Mouse (Mus musculus): ENCODE data around the gene Rbbp6.

The Rbbp6 gene

DNA sequence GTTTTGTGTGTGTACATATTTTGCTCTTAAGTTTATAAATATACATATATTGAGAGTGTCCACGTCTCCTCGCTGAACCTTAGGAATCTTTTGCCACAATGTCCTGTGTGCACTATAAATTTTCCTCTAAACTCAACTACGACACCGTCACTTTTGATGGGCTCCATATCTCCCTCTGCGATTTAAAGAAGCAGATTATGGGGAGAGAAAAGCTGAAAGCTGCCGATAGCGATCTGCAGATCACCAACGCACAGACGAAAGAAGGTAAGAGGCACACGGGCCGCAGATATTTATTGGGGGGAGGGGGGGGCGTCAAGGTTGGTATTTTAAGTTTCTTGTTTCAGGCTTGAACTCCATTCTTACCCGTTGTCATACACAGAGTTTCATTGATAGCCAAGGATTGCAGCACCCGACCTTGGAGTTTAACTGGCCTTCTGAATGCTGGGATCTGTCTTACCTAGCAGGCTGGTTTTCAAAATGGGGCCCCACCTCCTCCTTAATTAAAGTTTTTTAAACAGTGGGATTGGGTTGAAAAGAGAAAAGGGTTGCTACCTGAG is 5.5 kb downstream of the Rbbp6 start:
- DNase-seq (ENCODE audit: extremely low spot score, low read depth, low spot score) = no peak

DNA sequence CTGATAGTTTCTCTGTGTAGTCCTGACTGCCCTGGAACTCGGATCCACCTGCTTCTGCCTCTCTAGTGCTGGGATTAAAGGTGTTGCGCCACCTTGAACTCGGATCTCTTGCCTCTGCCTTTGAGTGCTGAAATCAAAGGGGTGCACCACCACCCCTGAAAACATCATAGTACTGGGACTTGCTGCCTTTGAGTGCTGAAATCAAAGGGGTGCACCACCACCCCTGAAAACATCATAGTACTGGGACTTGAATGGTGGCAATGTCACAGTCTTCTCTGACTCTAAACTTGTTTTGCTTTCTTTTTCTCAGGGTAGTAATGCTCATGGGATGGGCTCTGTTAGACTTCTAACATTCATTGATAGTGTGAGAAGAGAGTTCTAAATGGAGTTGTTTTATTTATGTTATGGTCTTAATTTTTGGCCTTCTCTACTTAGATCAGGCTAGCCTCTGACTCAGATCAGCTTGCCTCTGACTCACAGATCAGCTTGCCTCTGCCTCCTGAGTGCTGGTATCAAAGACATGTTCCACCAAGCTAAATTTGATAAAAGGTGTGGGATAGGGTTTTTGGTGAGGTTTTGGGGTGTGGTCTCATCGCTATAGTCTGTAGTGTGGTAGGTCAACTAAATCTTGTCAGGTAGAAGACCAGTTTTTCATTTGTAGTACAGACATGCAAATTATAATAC is 6.7 kb downstream of the Rbbp6 start:
- no peak for DNase-seq (ENCODE audit: extremely low spot score, low read depth, low spot score)

DNA sequence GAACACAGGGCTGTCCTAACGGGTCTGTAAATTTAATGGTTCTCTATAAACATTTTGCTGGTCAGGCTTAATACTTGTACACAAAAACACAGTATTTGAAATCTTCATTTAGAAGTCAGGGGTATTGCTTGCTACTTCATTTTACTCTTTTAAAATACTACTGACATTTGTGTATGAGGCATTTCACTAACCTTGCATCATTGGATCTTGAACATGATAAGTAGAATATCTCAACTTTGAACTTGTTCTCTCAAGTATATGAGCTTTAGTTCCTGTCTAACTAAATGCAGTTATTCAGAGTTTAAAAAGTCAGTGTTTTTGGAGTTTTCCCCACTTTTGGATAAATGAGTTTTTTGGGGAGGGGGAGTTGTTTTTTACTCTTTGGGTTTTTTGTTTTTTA is 14.0 kb downstream of the Rbbp6 start:
- no peak for DNase-seq (ENCODE audit: extremely low spot score, low read depth, low spot score)

DNA sequence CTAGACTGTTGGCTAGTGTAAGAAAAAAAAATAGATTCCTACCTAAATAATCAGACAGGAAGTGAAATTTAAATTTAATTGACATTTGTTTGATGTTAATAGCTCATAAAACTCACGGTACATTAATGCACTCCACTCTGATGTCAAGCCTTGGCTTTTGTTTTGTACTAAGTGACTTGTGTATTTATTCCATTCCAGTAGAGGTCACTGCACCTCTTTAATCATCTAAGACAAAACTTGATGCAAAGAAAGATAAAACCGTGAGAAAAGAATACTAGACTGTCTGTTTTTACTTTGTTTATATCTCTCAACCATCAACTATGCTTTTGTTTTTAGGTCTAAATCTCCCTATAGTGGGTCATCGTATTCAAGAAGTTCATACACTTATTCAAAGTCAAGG is 32.7 kb downstream of the Rbbp6 start:
- no peak for DNase-seq (ENCODE audit: extremely low spot score, low read depth, low spot score)

DNA sequence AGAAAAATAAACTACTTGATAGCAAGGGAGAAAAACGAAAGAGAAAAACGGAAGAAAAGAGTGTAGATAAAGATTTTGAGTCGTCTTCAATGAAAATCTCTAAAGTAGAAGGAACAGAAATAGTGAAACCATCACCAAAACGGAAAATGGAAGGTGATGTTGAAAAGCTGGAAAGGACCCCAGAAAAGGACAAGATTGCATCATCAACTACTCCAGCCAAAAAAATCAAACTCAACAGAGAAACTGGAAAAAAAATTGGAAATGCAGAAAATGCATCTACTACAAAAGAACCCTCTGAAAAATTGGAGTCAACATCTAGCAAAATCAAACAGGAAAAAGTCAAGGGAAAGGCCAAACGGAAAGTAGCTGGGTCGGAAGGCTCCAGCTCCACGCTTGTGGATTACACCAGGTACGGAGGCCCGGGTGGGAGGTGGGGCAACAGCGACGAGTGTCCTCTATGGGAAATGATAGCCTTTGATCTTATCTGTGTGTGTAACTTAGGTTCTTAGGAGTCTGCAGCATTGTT is 34.4 kb downstream of the Rbbp6 start:
- DNase-seq (ENCODE audit: extremely low spot score, low read depth, low spot score) = no peak

DNA sequence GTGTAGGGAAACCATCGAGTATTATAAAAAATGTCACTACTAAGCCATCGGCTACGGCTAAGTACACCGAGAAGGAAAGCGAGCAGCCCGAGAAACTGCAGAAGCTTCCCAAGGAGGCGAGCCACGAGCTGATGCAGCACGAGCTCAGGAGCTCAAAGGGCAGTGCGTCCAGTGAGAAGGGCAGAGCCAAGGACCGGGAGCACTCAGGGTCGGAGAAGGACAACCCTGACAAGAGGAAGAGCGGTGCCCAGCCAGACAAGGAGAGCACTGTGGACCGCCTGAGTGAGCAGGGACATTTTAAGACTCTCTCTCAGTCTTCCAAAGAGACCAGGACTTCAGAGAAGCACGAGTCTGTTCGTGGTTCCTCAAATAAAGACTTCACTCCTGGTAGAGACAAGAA is 35.3 kb downstream of the Rbbp6 start:
- DNase-seq (ENCODE audit: extremely low spot score, low read depth, low spot score) = no peak

DNA sequence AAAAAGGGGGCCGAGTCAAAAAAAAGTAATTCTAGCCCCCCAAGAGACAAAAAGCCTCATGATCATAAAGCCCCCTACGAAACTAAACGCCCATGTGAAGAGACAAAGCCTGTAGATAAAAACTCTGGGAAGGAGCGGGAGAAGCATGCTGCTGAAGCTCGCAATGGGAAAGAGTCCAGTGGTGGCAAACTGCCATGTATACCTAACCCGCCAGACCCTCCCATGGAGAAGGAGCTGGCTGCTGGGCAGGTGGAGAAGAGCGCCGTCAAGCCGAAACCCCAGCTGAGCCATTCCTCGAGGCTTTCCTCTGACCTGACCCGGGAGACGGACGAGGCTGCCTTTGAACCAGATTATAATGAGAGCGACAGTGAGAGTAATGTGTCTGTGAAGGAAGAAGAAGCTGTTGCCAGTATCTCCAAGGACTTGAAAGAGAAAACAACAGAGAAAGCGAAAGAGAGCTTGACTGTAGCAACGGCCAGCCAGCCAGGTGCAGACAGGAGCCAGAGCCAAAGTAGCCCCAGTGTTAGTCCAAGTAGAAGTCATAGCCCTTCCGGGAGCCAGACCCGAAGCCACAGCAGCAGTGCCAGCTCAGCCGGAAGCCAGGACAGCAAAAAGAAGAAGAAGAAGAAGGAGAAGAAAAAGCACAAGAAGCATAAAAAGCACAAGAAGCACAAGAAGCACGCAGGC is 36.0 kb downstream of the Rbbp6 start:
- no peak for DNase-seq (ENCODE audit: extremely low spot score, low read depth, low spot score)

DNA sequence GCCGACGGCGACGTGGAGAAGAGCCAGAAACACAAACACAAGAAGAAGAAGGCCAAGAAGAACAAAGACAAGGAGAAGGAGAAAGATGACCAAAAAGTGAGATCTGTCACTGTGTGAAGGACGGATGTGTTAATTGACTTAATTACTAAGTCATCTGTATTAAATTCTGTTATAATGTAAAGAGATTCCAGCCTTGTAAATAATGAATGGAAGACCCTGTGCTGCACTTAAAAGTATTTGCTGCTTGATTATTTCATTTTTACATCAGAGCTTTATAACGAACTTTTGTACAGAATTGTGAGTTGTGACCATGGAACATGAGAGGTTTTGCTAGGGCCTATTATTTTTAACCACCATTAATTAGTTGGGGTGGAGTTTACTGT is 36.5 kb downstream of the Rbbp6 start:
- no peak for DNase-seq (ENCODE audit: extremely low spot score, low read depth, low spot score)

DNA sequence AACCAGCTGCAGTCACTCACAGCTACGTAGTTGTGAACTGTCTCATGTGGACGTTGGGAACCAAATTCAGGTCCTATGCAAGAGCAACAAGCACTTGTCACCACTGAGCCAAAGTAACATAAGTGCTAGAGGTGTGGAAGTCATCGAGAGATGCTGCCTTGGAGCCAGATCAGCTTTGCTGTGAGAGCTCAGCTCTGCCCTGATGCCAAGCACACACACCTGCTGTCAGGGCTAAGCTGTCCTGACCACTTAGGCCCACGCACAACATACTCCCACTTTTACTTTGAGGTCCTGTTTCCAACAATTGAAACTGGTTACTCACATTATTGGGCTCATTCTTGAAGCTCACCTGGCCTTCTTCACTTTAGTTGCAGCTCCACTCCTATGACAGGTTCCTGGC is 37.7 kb downstream of the Rbbp6 start:
- DNase-seq (ENCODE audit: extremely low spot score, low read depth, low spot score) = no peak

DNA sequence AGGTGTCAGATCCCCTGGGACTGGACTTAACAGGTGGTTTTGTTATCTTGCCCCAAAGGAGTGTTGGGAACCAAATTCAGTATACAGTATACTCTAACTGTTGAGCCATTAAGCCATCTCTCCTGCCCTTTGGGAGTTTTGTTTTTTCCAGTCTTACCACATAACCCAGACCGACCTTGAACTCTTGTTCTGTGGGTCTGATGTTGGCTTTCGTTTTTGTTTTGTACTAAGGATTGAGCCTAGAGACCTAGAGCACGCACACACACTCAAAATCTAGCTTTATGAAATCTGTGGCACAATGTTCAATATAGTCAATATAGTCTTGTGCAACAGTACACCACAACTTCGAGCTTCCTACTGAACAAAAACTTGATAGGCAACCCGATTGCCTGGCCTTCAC is 39.0 kb downstream of the Rbbp6 start:
- no peak for DNase-seq (ENCODE audit: extremely low spot score, low read depth, low spot score)

DNA sequence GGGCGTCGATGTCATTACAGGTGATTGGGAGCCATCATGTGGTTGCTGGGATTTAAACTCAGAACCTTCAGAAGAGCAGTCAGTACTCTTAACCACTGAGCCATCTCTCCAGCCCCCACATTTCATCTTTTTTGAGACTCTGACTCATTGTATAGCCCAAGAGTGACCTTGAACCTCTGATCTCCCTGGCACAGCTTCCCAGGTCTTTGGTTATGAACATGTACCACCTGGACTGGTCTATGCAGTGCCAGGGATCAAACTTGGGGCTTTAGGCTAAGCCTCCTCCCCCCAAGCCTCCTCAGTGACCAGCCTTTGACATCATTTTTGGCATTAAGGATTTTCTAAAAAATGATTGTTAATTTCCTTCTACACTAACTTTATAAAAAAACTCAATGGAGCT is 40.8 kb downstream of the Rbbp6 start:
- no peak for DNase-seq (ENCODE audit: extremely low spot score, low read depth, low spot score)

DNA sequence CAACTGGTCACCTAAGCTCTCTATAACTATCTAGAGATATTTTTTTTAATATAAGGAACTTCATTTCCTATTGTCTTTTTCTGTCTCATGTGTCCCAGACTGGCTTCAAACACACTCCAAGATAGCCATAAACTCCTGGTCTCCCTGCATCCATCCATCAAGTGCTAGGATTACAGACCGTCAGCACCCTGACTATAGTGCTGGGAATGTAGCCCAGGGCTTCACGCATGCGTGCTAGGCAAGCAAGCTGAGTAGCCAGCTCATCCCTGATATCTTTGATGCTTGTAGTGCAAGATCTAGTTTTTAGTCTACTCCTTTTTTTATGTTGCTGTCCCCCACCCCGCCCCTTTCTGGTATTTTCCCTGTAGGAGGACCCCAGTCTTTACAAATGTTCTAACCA is 42.3 kb downstream of the Rbbp6 start:
- no peak for DNase-seq (ENCODE audit: extremely low spot score, low read depth, low spot score)

DNA sequence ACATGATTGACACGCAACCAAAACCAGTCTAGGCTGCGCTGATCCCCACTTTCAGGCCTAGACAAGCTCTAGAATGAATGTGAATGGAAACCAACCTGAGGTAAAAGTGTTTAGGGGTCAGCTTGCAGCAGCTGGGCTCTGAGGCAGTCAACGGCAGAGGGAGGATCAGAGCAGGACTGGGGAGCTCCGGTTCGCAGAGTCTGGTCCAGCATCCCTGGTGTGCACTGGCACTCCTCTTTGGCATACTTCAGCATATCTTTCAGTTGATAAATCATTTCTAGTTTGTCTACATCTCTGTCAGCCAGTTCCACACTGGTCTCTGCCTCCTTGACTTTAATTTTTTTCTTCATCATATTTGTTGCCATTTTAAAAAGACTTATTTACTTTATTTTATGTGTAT is 48.0 kb downstream of the Rbbp6 start:
- DNase-seq (ENCODE audit: extremely low spot score, low read depth, low spot score) = no peak

DNA sequence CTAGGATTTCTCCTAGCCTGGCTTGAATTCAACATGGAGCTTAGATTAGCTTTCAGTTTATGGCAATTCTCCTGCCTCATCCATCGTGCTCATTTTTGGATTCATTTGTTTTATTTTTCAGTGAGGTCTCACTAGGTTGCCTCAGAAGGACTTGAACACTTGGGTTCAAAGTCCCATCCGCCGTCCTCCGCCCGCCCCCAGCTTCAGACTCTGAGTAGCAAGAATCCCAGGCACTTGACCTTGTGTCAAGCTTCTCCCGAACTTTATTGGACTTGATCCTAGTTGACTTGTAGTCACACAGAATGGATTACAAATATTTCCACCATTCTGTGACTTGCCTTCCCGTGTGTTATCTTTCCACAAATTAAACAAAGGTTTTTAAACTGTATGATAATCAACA is 49.2 kb downstream of the Rbbp6 start:
- no peak for DNase-seq (ENCODE audit: extremely low spot score, low read depth, low spot score)

DNA sequence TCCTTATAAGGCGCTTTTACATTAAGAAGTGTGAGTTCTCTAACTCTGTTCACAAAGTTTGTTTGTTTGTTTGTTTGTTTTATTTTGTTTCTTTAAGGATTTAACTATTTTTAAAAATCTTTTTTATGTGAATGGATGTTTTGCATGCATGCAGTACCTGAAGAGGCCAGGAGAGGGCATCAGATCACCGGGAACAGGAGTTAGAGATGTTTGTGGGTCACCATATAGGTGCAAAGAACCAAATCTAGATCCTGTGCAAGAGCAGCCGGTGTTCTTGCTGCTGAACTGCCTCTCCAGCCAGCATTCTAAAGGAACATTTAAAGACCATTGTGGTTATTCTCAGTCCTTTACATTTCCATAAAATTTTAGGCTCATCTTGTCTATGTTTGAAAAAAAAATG is 52.1 kb downstream of the Rbbp6 start:
- peak; percentile 53 for DNase-seq (ENCODE audit: extremely low spot score, low read depth, low spot score)

DNA sequence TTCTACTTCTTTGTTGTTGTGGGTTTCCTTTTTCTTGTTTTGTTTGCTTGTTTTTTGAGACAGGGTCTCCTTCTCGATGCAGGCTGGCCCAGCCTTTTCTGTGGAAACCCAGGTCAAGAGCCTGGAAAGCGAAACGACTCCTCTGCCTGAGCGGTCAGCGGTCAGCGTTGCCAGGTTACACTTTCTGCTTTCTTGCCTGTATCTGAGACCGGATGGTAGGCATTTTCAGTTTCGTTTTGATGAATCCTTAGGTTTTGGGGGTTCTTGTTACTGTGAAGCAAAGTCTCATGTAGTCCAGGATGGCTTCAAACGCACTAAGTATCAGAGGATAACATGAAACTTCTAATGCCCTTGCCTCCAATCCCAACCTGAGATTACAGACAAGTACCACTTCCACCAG is 59.6 kb downstream of the Rbbp6 start:
- DNase-seq (ENCODE audit: extremely low spot score, low read depth, low spot score) = no peak

DNA sequence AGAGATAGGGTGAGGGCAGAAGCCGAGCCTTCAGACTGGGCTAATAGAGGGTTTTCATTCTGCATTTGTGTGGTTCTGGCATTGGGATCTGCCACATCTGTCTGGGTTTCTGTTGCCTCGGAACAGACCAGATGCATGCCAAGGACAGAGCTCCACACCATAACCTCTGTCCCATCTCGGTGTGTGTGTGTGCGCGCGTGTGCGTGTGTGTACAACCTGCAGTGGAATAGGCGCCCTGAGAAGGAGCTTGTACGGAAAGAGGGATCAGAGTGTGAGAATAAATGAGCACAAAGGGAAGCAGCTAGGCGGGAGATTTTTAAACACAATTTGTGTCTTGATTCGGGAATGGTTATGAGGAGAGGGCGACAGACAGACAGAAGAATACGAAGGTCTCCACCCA is 64.8 kb downstream of the Rbbp6 start:
- no peak for DNase-seq (ENCODE audit: extremely low spot score, low read depth, low spot score)

DNA sequence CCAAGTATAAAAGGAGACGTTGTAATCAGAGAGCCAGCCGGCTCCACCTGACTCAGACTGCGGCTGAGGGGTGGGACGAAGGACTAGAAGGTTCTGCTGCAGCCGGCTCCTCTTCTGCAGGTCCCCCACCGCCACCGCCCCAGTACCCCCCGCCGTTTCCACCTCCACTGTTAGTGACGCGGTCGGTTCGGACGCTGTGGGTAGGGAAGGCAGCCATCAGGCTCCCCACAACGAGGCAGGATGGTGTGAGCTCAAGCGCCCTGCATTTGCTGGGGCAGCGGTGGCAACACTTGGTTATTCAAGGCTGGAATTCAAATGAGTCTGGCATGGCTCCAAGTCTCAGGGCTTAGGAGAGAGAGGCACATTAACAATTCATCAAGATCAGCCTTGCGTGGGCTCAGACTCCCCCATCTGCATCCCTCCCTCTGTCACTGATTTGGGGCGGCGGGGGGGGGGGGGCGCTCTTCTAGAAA is 65.3 kb downstream of the Rbbp6 start:
- DNase-seq (ENCODE audit: extremely low spot score, low read depth, low spot score) = no peak

DNA sequence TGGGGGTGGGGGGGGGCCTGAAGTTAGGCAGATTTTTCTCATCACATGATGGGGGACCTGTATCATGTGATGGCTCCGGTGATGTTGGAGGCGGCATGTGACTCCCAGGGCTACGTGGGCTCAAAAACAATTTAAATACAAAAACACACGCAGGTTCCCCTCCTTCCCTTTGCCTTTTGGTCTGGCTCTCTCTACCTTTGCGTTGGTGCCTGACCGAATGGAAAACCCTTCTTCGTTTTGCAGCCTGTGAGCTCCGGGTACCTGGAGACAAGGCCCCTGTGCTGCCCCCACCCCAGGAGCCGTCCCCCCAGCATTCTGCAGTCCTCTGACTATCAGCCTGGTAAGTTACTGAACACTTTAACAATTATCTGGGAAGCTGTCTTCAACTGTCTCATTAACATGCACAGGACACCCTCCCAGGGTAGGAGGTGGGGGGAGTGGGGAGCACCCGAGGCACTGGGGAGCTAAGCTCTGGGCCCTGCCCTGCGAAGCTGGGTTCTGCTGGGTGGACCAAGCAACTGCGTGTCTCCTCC is 65.8 kb downstream of the Rbbp6 start:
- no peak for DNase-seq (ENCODE audit: extremely low spot score, low read depth, low spot score)

DNA sequence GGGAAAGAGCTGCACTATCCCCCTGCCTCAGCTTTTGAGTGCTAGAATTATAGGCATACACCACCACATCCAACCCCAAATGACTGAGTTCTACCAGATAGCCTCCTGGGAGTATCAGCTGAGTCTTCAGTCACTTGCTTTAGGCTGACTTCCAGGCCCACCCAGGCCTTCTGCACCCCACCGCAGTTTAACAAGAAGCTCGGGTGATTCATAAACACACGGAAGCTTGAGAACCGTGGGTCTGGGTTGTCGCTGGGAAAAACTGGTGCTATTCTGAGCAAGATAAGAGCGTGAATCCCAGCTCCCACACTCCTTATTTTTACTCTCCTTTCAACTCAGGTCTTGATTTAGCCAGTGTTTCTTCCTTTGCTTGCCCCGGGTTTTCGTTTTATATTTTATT is 69.8 kb downstream of the Rbbp6 start:
- no peak for DNase-seq (ENCODE audit: extremely low spot score, low read depth, low spot score)

DNA sequence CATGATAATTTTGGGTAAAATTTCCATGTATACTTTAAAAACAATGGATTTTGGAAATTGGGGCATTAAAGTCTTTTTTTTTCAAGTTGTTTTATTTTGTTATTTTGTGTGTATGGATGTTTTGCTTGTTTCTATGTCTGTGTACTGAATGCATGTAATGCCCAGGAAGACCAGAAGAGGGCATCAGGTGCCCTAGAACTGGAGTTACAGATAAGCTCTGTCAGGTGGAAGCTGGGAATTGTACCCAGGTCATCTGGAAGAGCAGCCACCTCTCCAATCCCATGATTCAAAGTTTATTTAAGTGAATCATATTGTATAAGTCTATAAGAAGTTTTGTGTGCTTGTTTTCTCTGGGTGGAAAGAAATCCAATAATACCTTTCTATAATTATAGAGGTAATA is 73.8 kb downstream of the Rbbp6 start:
- no peak for DNase-seq (ENCODE audit: extremely low spot score, low read depth, low spot score)

DNA sequence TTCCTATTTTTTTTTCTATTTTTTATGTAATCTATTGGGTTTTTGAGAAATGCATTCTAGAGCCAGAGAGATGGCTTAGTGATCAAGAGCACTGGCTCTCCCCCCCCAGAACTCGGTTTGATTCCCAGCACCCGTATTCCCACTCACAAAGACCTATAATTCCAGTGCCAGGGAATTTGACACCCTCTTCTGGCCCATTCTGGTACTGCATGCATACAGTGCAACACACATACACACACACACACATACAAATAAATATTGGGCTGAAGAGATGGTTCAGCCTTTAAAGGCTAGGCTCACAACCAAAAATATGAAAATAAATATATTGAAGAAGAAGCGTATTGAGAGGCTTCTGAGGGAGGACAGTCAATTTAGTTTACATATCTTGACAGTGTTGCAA is 79.7 kb downstream of the Rbbp6 start:
- DNase-seq (ENCODE audit: extremely low spot score, low read depth, low spot score) = no peak
